Mouse (Mus musculus) mouse trophoblast stem cell (cell line): ENCODE data around the gene Gpatch3.

ENCODE experiments used
- in situ Hi-C, 2 experiments: fragments of 300-500 bp; cut with MseI, MboI; formaldehyde crosslinking; loops; 2 replicates in 1 of 2; 3 replicates in 1 of 2; pipeline ENCODE4 v1.15.1; 2025

Gene Gpatch3

DNA sequence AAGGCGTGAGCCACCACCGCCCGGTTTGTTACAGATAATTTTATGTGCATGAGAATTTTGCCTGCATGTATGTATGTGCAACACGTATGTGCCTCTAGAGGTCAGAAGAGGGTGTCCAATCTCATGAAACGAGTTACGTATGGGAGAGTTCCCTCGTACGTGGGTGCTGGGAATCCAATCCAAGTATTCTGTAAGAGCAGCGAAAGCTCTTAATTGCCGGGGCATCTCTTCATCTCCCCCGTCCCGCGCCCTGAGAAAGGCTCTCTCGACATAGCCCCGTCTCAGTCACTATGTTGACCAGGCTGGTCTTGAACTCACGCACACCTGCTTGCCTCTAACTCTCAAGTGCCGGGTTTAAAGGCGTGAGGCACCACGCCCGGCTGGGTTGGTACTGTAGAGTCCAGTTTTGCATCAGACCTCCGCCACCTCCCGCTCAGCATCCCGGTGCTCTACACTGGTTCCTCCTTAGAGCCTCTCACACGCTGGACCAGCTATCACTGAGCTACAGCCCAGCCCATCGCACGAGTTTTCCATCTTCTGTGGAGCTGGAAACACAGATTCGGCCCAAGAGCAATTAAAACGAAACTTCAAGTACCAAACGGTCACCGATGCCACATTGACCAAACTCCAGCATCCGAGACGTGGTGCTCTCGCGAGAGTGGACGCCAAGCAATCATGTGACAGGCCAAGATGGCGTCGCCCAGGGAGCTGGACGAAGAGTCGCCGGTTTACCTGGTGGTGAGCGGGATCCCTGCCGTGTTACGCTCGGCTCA lies at the start of gene Gpatch3:
Gene Gpatch3, plus strand, starts transcription at position 676 of the 773 bp plus-strand sequence.
- in situ Hi-C loops: no loop called here

DNA sequence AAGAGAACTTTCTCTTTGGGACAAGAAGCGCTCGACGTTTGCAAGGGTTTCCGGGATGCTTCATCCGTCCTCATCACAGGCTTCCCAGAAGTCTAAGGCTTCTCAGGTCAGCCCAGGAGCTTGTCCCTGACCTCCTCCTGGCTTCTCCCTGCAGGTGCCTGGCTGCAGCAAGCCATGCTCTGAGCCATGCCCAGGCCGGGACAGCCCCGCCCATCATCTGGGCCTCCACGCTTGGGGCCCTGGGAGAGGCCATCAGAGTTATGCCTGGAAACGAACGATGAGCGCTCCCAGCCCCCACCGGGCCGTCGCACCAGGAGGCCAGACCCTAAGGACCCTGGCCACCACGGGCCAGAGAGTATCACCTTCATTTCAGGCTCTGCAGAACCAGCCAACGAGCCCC lies 46.8 kb upstream of the Gpatch3 start:
- in situ Hi-C loops: no loop called here

DNA sequence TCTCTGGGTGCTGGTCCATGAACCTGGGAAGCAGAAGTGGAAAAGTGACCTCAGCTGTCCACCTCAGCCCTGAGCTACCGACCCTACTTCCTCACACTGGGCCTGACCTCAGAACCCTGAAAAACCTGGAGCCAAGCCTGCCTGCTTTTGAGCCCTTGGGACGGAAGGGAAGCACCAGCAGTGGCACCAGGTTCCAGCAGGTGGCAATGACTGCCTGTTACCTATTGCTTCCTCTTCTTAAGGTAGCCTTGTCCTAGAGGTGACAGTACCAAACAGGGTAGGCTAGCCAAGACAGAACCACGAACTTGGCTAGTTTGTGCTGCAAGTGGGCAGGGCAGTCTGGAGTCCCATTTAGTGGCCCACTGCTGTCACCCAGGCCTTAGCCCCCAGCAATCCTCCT lies 41.8 kb upstream of the Gpatch3 start:
- in situ Hi-C loops: no loop called here

- in situ Hi-C loops: no loop called here
Measured at GRCm38 (mm10) chr4:133536081-133536480, 38.5 kb upstream of the Gpatch3 start.

DNA sequence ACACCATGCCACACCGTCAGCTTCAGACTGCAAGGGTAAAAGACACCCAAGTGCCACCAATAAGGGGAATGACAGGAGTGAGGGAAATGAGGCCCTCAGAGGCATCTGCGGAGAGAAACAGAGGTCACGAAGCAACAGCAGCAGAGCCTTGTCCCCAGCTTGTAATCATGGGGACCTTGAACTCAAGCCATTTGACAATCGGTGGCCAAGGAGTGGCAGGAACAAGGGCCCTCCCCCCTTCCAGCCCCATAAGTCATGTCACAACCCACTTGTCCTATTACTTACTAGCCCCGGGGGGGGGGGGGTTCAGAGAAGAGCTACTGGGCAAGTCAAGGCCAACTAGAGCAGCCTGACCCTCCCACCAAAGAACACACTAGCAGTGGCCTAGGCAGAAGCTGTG lies 37.9 kb upstream of the Gpatch3 start:
- in situ Hi-C loops: no loop called here

DNA sequence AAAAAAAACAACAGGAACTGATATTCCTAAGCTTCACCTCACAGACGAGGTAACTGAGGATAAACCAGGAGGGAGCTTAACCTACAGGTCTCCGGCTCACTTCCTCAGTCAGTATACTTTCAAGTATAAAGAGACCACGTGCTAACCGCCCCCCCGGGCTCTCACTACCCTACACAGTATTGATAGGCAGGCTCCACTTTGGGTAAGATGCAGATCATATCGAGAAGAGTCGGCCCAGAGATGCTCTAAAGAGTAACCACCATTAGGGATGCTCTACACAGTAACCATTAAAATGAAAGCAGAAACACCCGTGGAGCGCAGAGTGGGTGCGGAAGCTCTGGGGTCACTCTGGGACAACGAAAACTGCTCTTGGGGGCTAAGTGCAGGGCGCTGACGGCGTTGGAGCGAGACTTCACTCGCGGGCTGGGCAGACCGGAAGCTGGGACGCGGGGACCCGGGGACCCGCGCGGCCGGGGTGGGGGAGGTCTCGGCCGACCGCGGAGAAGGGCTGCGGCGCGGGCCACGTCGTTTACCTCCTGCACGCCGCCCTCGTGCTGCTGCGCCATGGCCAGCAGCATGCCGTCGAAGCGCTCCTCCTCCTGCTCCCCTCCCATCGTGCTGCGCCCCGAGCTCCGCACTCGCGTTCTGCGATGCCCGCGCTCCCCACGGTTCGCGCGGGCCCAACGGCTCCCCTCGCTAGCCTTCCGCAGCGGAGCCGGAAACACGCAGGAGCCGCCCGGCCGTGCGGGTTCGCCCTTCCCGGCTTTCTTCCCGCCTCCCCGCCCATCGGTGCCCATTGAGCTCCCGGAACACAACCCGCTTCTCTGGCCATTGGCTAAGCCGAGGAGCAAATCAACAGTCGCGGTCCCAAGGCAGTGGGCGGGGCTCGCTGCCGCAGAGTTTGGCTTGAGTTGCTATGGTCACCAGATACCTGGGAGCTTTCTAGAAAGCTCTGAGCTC lies 29.0 kb upstream of the Gpatch3 start, which contains the start of gene Nudc:
Gene Nudc, minus strand, starts transcription at position 725 of the 960 bp plus-strand sequence.
- in situ Hi-C loops: no loop called here

GRCm38 (mm10) chr4:133552029-133552428 lies 22.5 kb upstream of the Gpatch3 start:
- in situ Hi-C loops: no loop called here

- in situ Hi-C loops: no loop called here
Measured at GRCm38 (mm10) chr4:133552768-133553447, 21.6 kb upstream of the Gpatch3 start, which contains the start of gene Nr0b2. Nr0b2 (plus strand) TSS chr4:133553376.

- in situ Hi-C loops: no loop called here
Measured at GRCm38 (mm10) chr4:133553448-133554330, 20.9 kb upstream of the Gpatch3 start.

GRCm38 (mm10) chr4:133557041-133557717 lies 17.4 kb upstream of the Gpatch3 start:
- in situ Hi-C loops: no loop called here

GRCm38 (mm10) chr4:133559846-133560245 lies 14.7 kb upstream of the Gpatch3 start:
- in situ Hi-C loops: no loop called here

DNA sequence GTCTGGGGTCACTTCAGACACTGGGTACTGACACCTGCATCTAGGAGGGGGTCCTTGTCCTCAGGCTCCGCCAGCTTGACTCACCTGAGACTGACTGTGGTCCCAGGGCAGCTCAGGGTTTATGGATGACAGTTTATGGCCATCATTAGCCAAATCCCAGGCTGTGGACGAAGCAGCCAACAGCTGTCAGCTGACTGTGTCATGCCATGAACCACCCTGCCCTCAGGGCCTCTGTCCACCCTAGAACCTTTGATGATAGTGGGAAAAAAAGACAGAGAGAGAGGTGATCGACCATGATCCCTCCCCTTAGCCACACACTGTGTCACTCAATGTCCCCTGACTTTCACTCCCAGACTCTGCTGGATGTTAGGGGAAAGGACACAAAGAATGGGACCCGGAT lies 12.9 kb upstream of the Gpatch3 start:
- in situ Hi-C loops: no loop called here

DNA sequence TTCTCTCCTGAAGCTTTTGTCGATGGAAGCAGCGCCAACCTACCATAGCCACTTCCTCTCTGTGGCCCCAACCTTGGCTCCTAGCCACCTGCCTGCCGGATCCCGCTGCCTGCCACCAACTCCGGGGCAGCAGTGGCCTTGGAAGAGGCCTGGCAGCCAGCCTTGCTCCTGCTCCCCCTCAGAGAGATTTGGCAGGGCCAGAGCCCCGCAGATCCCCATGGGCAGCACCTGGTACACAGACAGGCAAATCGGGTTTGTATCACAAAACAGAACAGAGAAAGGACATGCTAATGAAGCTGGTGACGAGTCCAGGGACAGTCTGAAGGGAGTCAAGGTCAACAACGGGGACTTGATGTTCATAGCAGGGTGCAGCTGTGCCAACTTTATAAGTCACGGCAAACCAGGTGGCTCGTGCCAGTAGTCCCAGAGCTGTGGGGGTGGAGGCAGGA lies 11.4 kb upstream of the Gpatch3 start:
- in situ Hi-C loops: no loop called here

DNA sequence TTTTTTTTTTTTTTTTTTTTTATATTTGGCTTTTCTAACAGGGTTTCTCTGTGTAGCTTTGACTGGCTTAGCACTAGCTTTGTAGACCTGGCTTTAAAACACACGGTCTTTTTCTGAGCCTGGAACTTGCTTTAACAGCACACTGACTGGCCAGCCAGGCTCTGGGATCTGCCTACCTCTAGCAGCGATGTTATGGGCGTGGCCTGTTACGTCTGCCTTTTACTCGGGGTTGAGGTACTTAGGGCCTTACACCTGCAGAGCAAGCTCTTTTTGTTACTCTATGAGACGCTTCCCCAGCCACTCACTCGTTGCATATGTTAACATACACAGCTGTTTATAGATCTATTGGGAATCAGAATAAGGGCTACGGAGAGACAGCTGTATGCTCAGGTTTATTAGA lies 7.3 kb upstream of the Gpatch3 start:
- in situ Hi-C loops: no loop called here

- in situ Hi-C loops: no loop called here
Measured at GRCm38 (mm10) chr4:133569291-133570065, 5.1 kb upstream of the Gpatch3 start.

DNA sequence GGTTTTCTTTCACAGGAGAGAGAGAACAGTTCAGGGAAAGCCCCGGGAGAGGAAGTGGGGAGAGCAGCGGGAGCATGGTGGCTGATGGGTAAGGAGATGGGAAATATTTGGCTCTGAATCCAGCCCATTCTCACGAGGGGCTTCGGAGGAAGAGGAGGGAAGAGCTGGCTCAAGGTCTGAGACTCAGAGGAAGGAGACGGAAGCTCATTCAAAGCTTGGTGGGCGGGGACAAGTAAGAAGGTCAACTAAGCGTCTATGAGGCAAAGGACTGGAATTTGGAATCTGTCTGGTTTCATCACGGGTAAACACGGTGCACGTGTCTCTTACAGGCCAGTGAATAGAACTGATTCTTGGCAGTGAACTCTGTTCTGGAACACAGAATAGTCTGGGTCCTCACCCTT lies 4.5 kb upstream of the Gpatch3 start:
- in situ Hi-C loops: no loop called here

DNA sequence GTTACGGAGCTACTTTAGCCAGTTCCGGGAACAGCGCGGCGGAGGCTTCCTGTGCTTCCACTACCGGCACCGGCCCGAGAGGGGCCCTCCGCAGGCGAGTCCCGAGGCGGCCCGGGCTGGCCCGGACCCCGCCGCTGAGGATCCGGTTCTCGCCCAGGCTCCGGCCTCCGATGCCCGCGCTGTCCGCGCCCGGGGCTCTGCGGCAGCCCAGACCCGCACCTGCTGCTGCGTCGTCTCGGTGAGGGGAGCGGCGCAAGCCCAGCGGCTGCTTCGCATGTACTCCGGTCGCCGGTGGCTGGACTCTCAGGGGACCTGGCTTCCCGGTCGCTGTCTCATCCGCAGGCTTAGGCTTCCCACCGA lies 278 bp downstream of the Gpatch3 start:
- in situ Hi-C loops: no loop called here

GRCm38 (mm10) chr4:133577983-133578382 lies 3.4 kb downstream of the Gpatch3 start:
- in situ Hi-C loops: no loop called here

GRCm38 (mm10) chr4:133583690-133584058 lies 9.1 kb downstream of the Gpatch3 start:
- in situ Hi-C loops: no loop called here
